Mouse (Mus musculus) liver, embryonic 13.5 days (tissue): Measurements from ENCODE around the gene Ift46. TPM values are rescaled to one million over a fixed set of nuclear protein-coding genes. Genes with fewer than 3 reads are reported as not detected.
A peak's percentile ranks its signal among the peaks of the same experiment; 100 is the strongest.
"Not testable (repeated sequence)": the region's sequence is repeated elsewhere in the genome, so short reads cannot be mapped to it uniquely, and the experiment has no call there.

ENCODE experiments used
- ATAC-seq: fragments of 200-750 bp; cut with Nextera tagmentation; 2 replicates; pipeline ENCODE4 v1.8.0; 2017; ENCODE audit warnings: low read depth, mild to moderate bottlenecking, moderate number of reproducible peaks, moderate library complexity
- DNase-seq: peaks from one replicate; pipeline ENCODE4 v3.0.0; 2022
- H3K27ac ChIP-seq: fragments of 300-500 bp; sonication (generic); 2 replicates; pipeline ENCODE4 v1.5.1; 2015; ENCODE audit warnings: moderate library complexity, mild to moderate bottlenecking, inconsistent platforms
- H3K27me3 ChIP-seq: fragments of 300-500 bp; sonication (generic); 2 replicates; pipeline ENCODE4 v1.6.1; 2015; ENCODE audit warnings: mild to moderate bottlenecking, inconsistent platforms
- H3K36me3 ChIP-seq: fragments of 300-500 bp; sonication (generic); 2 replicates; pipeline ENCODE4 v1.6.1; 2015; ENCODE audit warnings: mild to moderate bottlenecking, inconsistent platforms
- H3K4me1 ChIP-seq: fragments of 300-500 bp; sonication (generic); replicated peaks from 2 replicates; pipeline ENCODE4 v1.6.1; 2015; ENCODE audit warnings: inconsistent platforms
- H3K4me2 ChIP-seq: fragments of 300-500 bp; sonication (generic); 2 replicates; pipeline ENCODE4 v1.6.1; 2015; ENCODE audit warnings: inconsistent platforms, mild to moderate bottlenecking, moderate library complexity
- H3K4me3 ChIP-seq: fragments of 300-500 bp; sonication (generic); replicated peaks from 2 replicates; pipeline ENCODE4 v1.5.1; 2015; ENCODE audit warnings: mild to moderate bottlenecking, inconsistent platforms
- H3K9ac ChIP-seq: fragments of 300-500 bp; sonication (generic); 2 replicates; pipeline ENCODE4 v1.6.1; 2015; ENCODE audit warnings: mild to moderate bottlenecking, inconsistent platforms
- H3K9me3 ChIP-seq: fragments of 300-500 bp; sonication (generic); replicated peaks from 2 replicates; pipeline ENCODE4 v1.6.1; 2016; ENCODE audit warnings: inconsistent platforms
- WGBS: fragments of 180-500 bp; shearing (Covaris S2); methylation state at CpG from one replicate; pipeline ENCODE4 v1.1.7; 2015; ENCODE audit not compliant: insufficient replicate concordance; 5-methylcytosine and 5-hydroxymethylcytosine counted together
- polyA plus RNA-seq: library from polyadenylated mRNA; unstranded; fragments of >200 nt; fragmentation: Nextera tagmentation; extraction: Ambion mirVana; gene quantifications from 2 replicates; pipeline ENCODE4 v1.2.1, GENCODE M21; 2015

Ift46 gene
- polyA plus RNA-seq, 1 experiment from 2014 or later, result 21.7 TPM

- Histone ChIP-seq H3K27ac (no peak overlapping the region), H3K27me3 (peaks cover 19% of the 10 kb centered on the region), H3K36me3 (peaks cover 39% of the 10 kb centered on the region), H3K4me3 (no peak overlapping the region), H3K4me2 (no peak overlapping the region), H3K4me1 (no peaks in the 10 kb centered on the region), H3K9ac (no peak overlapping the region), H3K9me3 (no peaks in the 10 kb centered on the region)
- DNase-seq (no peak), ATAC-seq (no peak)
- 78% methylated on average over 1 of the region's 1 CpGs for WGBS
Measured at GRCm38 (mm10) chr9:44740663-44741192, 27.0 kb upstream of the Ift46 start.

- Histone ChIP-seq H3K4me1 (no peaks in the 10 kb centered on the region), H3K4me3 (no peak overlapping the region), H3K27ac (no peak overlapping the region), H3K4me2 (no peak overlapping the region), H3K27me3 (no peaks in the 10 kb centered on the region), H3K36me3 (peaks cover 83% of the 10 kb centered on the region), H3K9ac (no peak overlapping the region), H3K9me3 (no peaks in the 10 kb centered on the region)
- DNase-seq, result no peak
- ATAC-seq, result no peak
- 86% methylated on average over 7 of the region's 7 CpGs for WGBS
Measured at GRCm38 (mm10) chr9:44745371-44745770, 22.3 kb upstream of the Ift46 start.

- ATAC-seq (no peak), DNase-seq (no peak)
- Histone ChIP-seq H3K36me3 (peaks cover 93% of the 10 kb centered on the region), H3K4me3 (no peak overlapping the region), H3K27me3 (no peaks in the 10 kb centered on the region), H3K4me1 (no peaks in the 10 kb centered on the region), H3K4me2 (no peak overlapping the region), H3K9me3 (no peaks in the 10 kb centered on the region), H3K9ac (no peak overlapping the region), H3K27ac (no peak overlapping the region)
- 79% methylated on average over 3 of the region's 3 CpGs for WGBS
Measured at GRCm38 (mm10) chr9:44746666-44747065, 21.0 kb upstream of the Ift46 start.

- Histone ChIP-seq H3K27ac (no peak overlapping the region), H3K36me3 (peaks cover 96% of the 10 kb centered on the region), H3K9ac (no peak overlapping the region), H3K4me3 (no peak overlapping the region), H3K9me3 (no peaks in the 10 kb centered on the region), H3K27me3 (no peaks in the 10 kb centered on the region), H3K4me2 (no peak overlapping the region), H3K4me1 (no peaks in the 10 kb centered on the region)
- 82% methylated on average over 3 of the region's 3 CpGs for WGBS
- no peak for ATAC-seq
- DNase-seq, result no peak
Measured at GRCm38 (mm10) chr9:44747341-44747740, 20.4 kb upstream of the Ift46 start.

GRCm38 (mm10) chr9:44748473-44748872, 19.2 kb upstream of the Ift46 start:
- Histone ChIP-seq H3K4me3 (no peak overlapping the region), H3K9ac (no peak overlapping the region), H3K27me3 (no peaks in the 10 kb centered on the region), H3K4me1 (no peaks in the 10 kb centered on the region), H3K36me3 (peaks cover 94% of the 10 kb centered on the region), H3K9me3 (no peaks in the 10 kb centered on the region), H3K27ac (no peak overlapping the region), H3K4me2 (no peak overlapping the region)
- ATAC-seq, result no peak
- WGBS, result 91% methylated on average over 7 of the region's 7 CpGs
- DNase-seq, result no peak

GRCm38 (mm10) chr9:44760873-44761272, 6.8 kb upstream of the Ift46 start:
- ATAC-seq (no peak), DNase-seq (no peak)
- 69% methylated on average over 2 of the region's 2 CpGs for WGBS
- H3K4me3 ChIP-seq, result no peak overlapping the region
- no peak overlapping the region for H3K27ac ChIP-seq
- no peak overlapping the region for H3K4me2 ChIP-seq
- peaks cover 36% of the 10 kb centered on the region for H3K4me1 ChIP-seq
- H3K36me3 ChIP-seq, result peaks cover 41% of the 10 kb centered on the region
- H3K9me3 ChIP-seq, result no peaks in the 10 kb centered on the region
- no peak overlapping the region for H3K9ac ChIP-seq
- no peaks in the 10 kb centered on the region for H3K27me3 ChIP-seq

GRCm38 (mm10) chr9:44768029-44768394, 304 bp downstream of the Ift46 start:
- WGBS, result 39% methylated on average over 7 of the region's 9 CpGs
- ATAC-seq, result not testable (repeated sequence)

GRCm38 (mm10) chr9:44771376-44771775, 3.7 kb downstream of the Ift46 start:
- Histone ChIP-seq H3K9ac (no peak overlapping the region), H3K4me1 (peaks cover 32% of the 10 kb centered on the region), H3K9me3 (no peaks in the 10 kb centered on the region), H3K27ac (no peak overlapping the region), H3K36me3 (peaks cover 6% of the 10 kb centered on the region; the same call in 1 of the 2 replicates), H3K27me3 (no peaks in the 10 kb centered on the region), H3K4me3 (no peak overlapping the region), H3K4me2 (no peak overlapping the region)
- WGBS, result 79% methylated on average over 5 of the region's 5 CpGs
- ATAC-seq (no peak), DNase-seq (no peak)

More at GRCm38 (mm10) chr9:44768029-44768394, 304 bp downstream of the Ift46 start:
- Histone ChIP-seq H3K4me2 (peak overlapping the region; percentile 83), H3K9ac (peak overlapping the region; percentile 23; the same call in 1 of the 2 replicates), H3K4me1 (peaks cover 42% of the 10 kb centered on the region), H3K27ac (peak overlapping the region; percentile 45), H3K4me3 (peak overlapping the region; percentile 92)
- not testable (repeated sequence) for H3K36me3 ChIP-seq, H3K27me3 ChIP-seq, DNase-seq, H3K9me3 ChIP-seq

- Histone ChIP-seq H3K27me3 (no peaks in the 10 kb centered on the region), H3K4me2 (peak overlapping the region; percentile 26; the same call in 1 of the 2 replicates), H3K27ac (peak overlapping the region; percentile 69), H3K9ac (no peak overlapping the region), H3K4me1 (peaks cover 26% of the 10 kb centered on the region), H3K4me3 (peak overlapping the region; percentile 81), H3K36me3 (peaks cover 6% of the 10 kb centered on the region; the same call in 1 of the 2 replicates), H3K9me3 (no peaks in the 10 kb centered on the region)
- ATAC-seq, result no peak; the same call in 1 of the 2 replicates
- WGBS, result 11% methylated on average over 5 of the region's 5 CpGs
- no peak for DNase-seq
Measured at GRCm38 (mm10) chr9:44772392-44772749, 4.7 kb downstream of the Ift46 start.

- ATAC-seq, result peak; percentile 99
- peak overlapping the region; percentile 83 for H3K4me2 ChIP-seq
- no peaks in the 10 kb centered on the region for H3K27me3 ChIP-seq
- under 1% methylated on average over 41 of the region's 41 CpGs for WGBS
- H3K9me3 ChIP-seq, result no peaks in the 10 kb centered on the region
- peak overlapping the region; percentile 79 for H3K9ac ChIP-seq
- H3K36me3 ChIP-seq, result peaks cover 6% of the 10 kb centered on the region; the same call in 1 of the 2 replicates
- peaks cover 26% of the 10 kb centered on the region for H3K4me1 ChIP-seq
- H3K4me3 ChIP-seq, result peak overlapping the region; percentile 81
- peak; percentile 90 for DNase-seq
- H3K27ac ChIP-seq, result peak overlapping the region; percentile 76
Measured at GRCm38 (mm10) chr9:44772750-44773651, 5.3 kb downstream of the Ift46 start.

- Histone ChIP-seq H3K9ac (no peak overlapping the region), H3K4me1 (no peaks in the 10 kb centered on the region), H3K36me3 (peaks cover 16% of the 10 kb centered on the region), H3K27ac (no peak overlapping the region), H3K4me3 (no peak overlapping the region), H3K9me3 (no peaks in the 10 kb centered on the region), H3K4me2 (no peak overlapping the region), H3K27me3 (peaks cover 24% of the 10 kb centered on the region)
- WGBS, result 80% methylated on average over 9 of the region's 9 CpGs
- DNase-seq (no peak), ATAC-seq (no peak)
Measured at GRCm38 (mm10) chr9:44792842-44793241, 25.1 kb downstream of the Ift46 start.
